Mouse (Mus musculus): Measurements from ENCODE around the gene Cd6.

DNA sequence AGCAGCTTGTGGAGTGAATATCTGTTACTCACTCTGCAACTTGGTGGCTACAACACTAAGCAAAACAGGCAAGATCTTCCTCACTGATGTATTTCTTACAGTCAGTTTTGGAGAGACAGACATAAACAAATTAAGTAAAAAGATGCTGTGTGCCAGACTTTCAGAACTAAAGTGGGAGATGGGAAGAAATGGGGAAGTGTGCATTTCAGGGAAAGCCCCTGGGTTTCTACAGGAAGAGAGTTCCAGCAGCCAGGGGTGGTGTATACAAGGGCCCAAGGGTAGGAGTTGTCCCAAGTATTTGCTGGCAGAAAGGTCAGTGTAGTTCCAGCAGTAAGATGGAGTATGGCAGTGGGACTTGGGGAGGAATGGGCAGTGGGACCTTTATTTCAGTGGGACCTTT is 70.3 kb downstream of the Cd6 start:
- TF ChIP-seq CTCF (IDR thresholded peaks at IDR 0.05; ENCODE audit: insufficient read depth, low read depth, low read length), result no peak
- TF ChIP-seq POLR2A (IDR thresholded peaks at IDR 0.05; ENCODE audit: insufficient read depth, low read depth, low read length), result no peak
